Mouse (Mus musculus) heart, adult 2 months (tissue): ENCODE results near the gene Klhdc8a. TPM values are rescaled to one million over a fixed set of nuclear protein-coding genes. Genes with fewer than 3 reads are reported as not detected.

Source experiments
- DNase-seq, 2 experiments: peaks; one replicate each; pipeline ENCODE4 v3.0.0; 2021
- H3K27ac ChIP-seq: fragments of 200-600 bp; 2 replicates; pipeline ENCODE4 v1.8.1; 2022
- H3K27me3 ChIP-seq: fragments of 200-500 bp; 2 replicates; pipeline ENCODE4 v1.6.1; 2012; ENCODE audit warnings: mild to moderate bottlenecking, low read length, inconsistent platforms, mixed read lengths; ENCODE audit not compliant: control insufficient read depth, insufficient read depth
- H3K36me3 ChIP-seq: fragments of 200-500 bp; 2 replicates; pipeline ENCODE4 v1.6.1; 2012; ENCODE audit warnings: low read length, inconsistent platforms; ENCODE audit not compliant: control insufficient read depth, insufficient read depth
- H3K4me1 ChIP-seq: fragments of 200-500 bp; 2 replicates; pipeline ENCODE4 v1.6.1; 2011; ENCODE audit warnings: low read length; ENCODE audit not compliant: control insufficient read depth, insufficient read depth
- H3K4me3 ChIP-seq: fragments of 200-600 bp; 2 replicates; pipeline ENCODE4 v1.8.1; 2022
- H3K79me2 ChIP-seq: fragments of 200-500 bp; replicated peaks from 2 replicates; pipeline ENCODE4 v1.6.1; 2012; ENCODE audit warnings: mild to moderate bottlenecking, inconsistent platforms, low read length, moderate library complexity, mixed read lengths; ENCODE audit not compliant: control insufficient read depth, insufficient read depth
- H3K9ac ChIP-seq: fragments of 200-500 bp; 2 replicates; pipeline ENCODE4 v1.6.1; 2012; ENCODE audit warnings: low read depth, mild to moderate bottlenecking, control low read depth, inconsistent platforms, low read length, mixed read lengths
- CTCF ChIP-seq: fragments of 200-600 bp; IDR thresholded peaks from 2 replicates; pipeline ENCODE4 v1.8.1; 2022; ENCODE audit warnings: antibody characterized with exemption, mild to moderate bottlenecking, moderate library complexity
- EP300 ChIP-seq: fragments of 200-500 bp; IDR thresholded peaks from 2 replicates; pipeline ENCODE4 v1.6.1; 2011; ENCODE audit warnings: low read depth, low read length, control low read depth; ENCODE audit not compliant: insufficient read depth
- POLR2A ChIP-seq: fragments of 200-500 bp; IDR thresholded peaks from 2 replicates; pipeline ENCODE4 v1.6.1; 2011; ENCODE audit warnings: mild to moderate bottlenecking, low read depth, low read length, control low read depth; ENCODE audit not compliant: insufficient read depth
- WGBS: fragments of 180-500 bp; shearing (Covaris S2); methylation state at CpG from one replicate; pipeline ENCODE4 v1.1.7; 2018; 5-methylcytosine and 5-hydroxymethylcytosine counted together
- intact Hi-C: fragments of 180-260 bp; cut with DNase I; formaldehyde crosslinking; loops from one replicate; pipeline ENCODE4 v1.15.1; 2025
- polyA plus RNA-seq: library from polyadenylated mRNA; depleted of rRNA; stranded (reverse); fragments of >200 nt; gene quantifications from 2 replicates; pipeline ENCODE4 v1.2.3, GENCODE M21; 2012
- total RNA-seq, 2 experiments: library from RNA; stranded (reverse); gene quantifications; 2 replicates each; pipeline ENCODE4 v1.2.3; 2021

Klhdc8a gene
- total and polyA plus RNA-seq, 3 experiments = 15.4 to 21.0 (median 15.9) TPM

- Histone ChIP-seq H3K27ac (no peak overlapping the region), H3K9ac (no peak overlapping the region), H3K4me1 (peaks cover 37% of the 10 kb centered on the region), H3K27me3 (no peaks in the 10 kb centered on the region), H3K36me3 (no peaks in the 10 kb centered on the region), H3K79me2 (no peaks in the 10 kb centered on the region), H3K4me3 (no peak overlapping the region)
- WGBS = 47% methylated on average over 2 of the region's 2 CpGs
- intact Hi-C loops = loop anchor here (2.0 kb wide), 1 partner anchor 14 kb away; no protein-coding TSS in a partner anchor
- DNase-seq = no peak
- TF ChIP-seq POLR2A (no peak), EP300 (no peak), CTCF (no peak)
These were observed 34.8 kb downstream of the Klhdc8a start for GRCm38 (mm10) chr1:132333201-132333600.

- Histone ChIP-seq H3K27ac (peak overlapping the region; percentile 51), H3K9ac (peak overlapping the region; percentile 23; the same call in 1 of the 2 replicates), H3K4me1 (peaks cover 42% of the 10 kb centered on the region), H3K36me3 (no peaks in the 10 kb centered on the region), H3K79me2 (no peaks in the 10 kb centered on the region), H3K27me3 (no peaks in the 10 kb centered on the region), H3K4me3 (no peak overlapping the region)
- TF ChIP-seq CTCF (no peak), EP300 (0 out of 2 replicates have a peak, but pooled peaks have one; percentile 39)
- 9% methylated on average over 4 of the region's 4 CpGs for WGBS
- peak; percentile 71 to 83 for DNase-seq
- intact Hi-C loops = loop anchor here (2.0 kb wide), 1 partner anchor 15 kb away; no protein-coding TSS in a partner anchor
These were observed 35.3 kb downstream of the Klhdc8a start for GRCm38 (mm10) chr1:132333675-132334141.

DNA sequence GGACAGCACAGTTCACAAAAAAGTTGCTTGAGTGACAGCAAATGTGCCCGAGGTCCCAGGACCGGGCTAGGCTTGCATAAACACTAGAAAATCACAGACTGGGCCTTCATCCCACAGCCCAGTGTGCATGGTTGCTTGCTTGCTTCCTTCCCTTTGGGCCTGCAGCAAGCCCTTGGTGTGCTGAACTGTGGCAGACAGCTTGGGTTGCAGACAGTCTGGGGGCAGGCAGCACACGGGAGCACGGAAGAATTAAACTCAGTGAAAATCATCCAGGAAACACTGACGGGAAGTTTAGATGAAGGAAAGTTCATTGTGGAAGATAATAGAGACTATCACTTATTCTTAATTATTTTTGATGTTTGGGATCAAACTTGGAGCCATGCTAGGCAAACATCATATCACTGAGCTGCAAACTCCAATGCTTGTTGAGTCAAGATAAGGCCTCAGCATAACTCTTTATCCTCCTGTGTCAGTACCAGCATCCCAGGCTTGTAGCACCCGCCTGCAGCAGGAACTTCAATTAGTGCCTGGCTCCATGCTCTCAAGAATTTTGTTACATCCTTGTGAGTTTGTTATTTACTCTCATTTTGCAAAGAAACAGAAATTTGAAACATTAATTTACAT is 35.9 kb downstream of the Klhdc8a start:
- Histone ChIP-seq H3K4me3 (no peak overlapping the region), H3K27ac (peak overlapping the region; percentile 51), H3K27me3 (no peaks in the 10 kb centered on the region), H3K36me3 (no peaks in the 10 kb centered on the region), H3K9ac (no peak overlapping the region), H3K79me2 (no peaks in the 10 kb centered on the region), H3K4me1 (peaks cover 46% of the 10 kb centered on the region)
- no peak for TF ChIP-seq CTCF
- TF ChIP-seq POLR2A = no peak
- TF ChIP-seq EP300 = no peak
- WGBS = 37% methylated on average over 6 of the region's 6 CpGs
- intact Hi-C loops = no loop called here
- no peak for DNase-seq

GRCm38 (mm10) chr1:132335378-132335965 is 37.0 kb downstream of the Klhdc8a start:
- Histone ChIP-seq H3K4me3 (no peak overlapping the region), H3K9ac (no peak overlapping the region), H3K4me1 (peaks cover 42% of the 10 kb centered on the region), H3K36me3 (no peaks in the 10 kb centered on the region), H3K27ac (peak overlapping the region; percentile 49), H3K27me3 (no peaks in the 10 kb centered on the region), H3K79me2 (no peaks in the 10 kb centered on the region)
- TF ChIP-seq CTCF = no peak
- TF ChIP-seq POLR2A = no peak
- TF ChIP-seq EP300 = peak; percentile 89
- intact Hi-C loops = no loop called here
- DNase-seq = peak; percentile 62 to 64
- 26% methylated on average over 12 of the region's 12 CpGs for WGBS

DNA sequence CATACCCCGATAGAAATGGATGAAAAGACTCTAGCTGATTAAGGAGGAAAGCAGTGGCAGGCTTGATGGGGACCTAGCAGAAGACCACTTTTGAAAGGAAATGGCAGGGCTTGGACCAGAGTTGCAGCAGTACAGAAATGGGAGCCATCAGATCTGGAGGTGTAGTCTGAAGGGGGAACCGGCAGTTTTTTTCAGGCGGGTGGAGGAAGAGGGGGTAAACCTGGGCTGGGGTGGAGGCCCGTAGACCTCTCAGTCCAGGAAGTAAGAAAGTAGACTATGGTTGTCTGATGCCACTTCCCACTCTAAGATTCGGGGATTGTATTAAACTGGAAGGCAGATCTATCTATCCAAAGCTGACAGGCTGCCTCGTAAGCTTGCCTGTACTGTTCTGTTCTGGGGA is 38.5 kb downstream of the Klhdc8a start:
- no peaks in the 10 kb centered on the region for H3K79me2 ChIP-seq
- 76% methylated on average over 6 of the region's 6 CpGs for WGBS
- no peaks in the 10 kb centered on the region for H3K36me3 ChIP-seq
- no peak for DNase-seq
- no peak overlapping the region for H3K9ac ChIP-seq
- intact Hi-C loops = no loop called here
- H3K27me3 ChIP-seq = no peaks in the 10 kb centered on the region
- H3K4me3 ChIP-seq = no peak overlapping the region
- peaks cover 49% of the 10 kb centered on the region for H3K4me1 ChIP-seq
- TF ChIP-seq CTCF = no peak
- TF ChIP-seq EP300 = no peak
- no peak for TF ChIP-seq POLR2A
- peak overlapping the region; percentile 67 for H3K27ac ChIP-seq

- no peak overlapping the region for H3K4me3 ChIP-seq
- H3K27me3 ChIP-seq = no peaks in the 10 kb centered on the region
- no peaks in the 10 kb centered on the region for H3K79me2 ChIP-seq
- peak in 1 of 2 experiments; percentile 29 for DNase-seq
- intact Hi-C loops = loop anchor here (1.0 kb wide), 1 partner anchor 298 kb away; no protein-coding TSS in a partner anchor
- 0 out of 2 replicates have a peak overlapping the region, but pooled peaks have one; percentile 22 for H3K9ac ChIP-seq
- peak overlapping the region; percentile 67 for H3K27ac ChIP-seq
- H3K4me1 ChIP-seq = peaks cover 56% of the 10 kb centered on the region
- WGBS = 22% methylated on average over 8 of the region's 8 CpGs
- TF ChIP-seq EP300 (no peak), CTCF (no peak), POLR2A (peak; percentile 27; the same call in 1 of the 2 replicates)
- no peaks in the 10 kb centered on the region for H3K36me3 ChIP-seq
These were observed 39.7 kb downstream of the Klhdc8a start for GRCm38 (mm10) chr1:132338027-132338660.
